24 mouse cellular contexts compared by ENCODE assay signal in genomic region chr17:47651953-47652352, GRCm38 (mm10). TPM values are rescaled to one million over a fixed set of nuclear protein-coding genes. Genes with fewer than 3 reads are reported as not detected.
"Had no signal": no experiment of that assay in that cellular context is flagged by ENCODE, and none has a peak within 500 bp of the region (broad histone marks: within the 10 kb centered on the region; RNA-seq: fewer than 3 reads in every experiment).

No protein-coding gene starts in this region.

- ATAC-seq: forebrain, embryonic 16.5 days; inflammation-experienced regulatory T-cells, adult 6 months; intestine, embryonic 15.5 days; intestine, postnatal 0 days; liver, embryonic 12.5 days had no signal

- H3K9ac ChIP-seq: heart, embryonic 12.5 days; hindbrain, embryonic 15.5 days; intestine, embryonic 15.5 days; limb, embryonic 13.5 days; limb, embryonic 15.5 days; liver, embryonic 12.5 days had no signal

- H3K4me2 ChIP-seq: heart, embryonic 12.5 days; hindbrain, embryonic 15.5 days; intestine, embryonic 15.5 days; limb, embryonic 13.5 days; limb, embryonic 15.5 days; liver, embryonic 12.5 days had no signal

- H3K4me3 ChIP-seq: gastrocnemius, adult 2 months; heart, adult 2 months; heart, embryonic 12.5 days; hindbrain, embryonic 15.5 days; intestine, embryonic 15.5 days; layer of hippocampus, adult 2 months; limb, embryonic 13.5 days; limb, embryonic 15.5 days; liver, embryonic 12.5 days had no signal

- DNase-seq: gastrocnemius, adult 2 months; gastrocnemius, postnatal 10 days; gastrocnemius, postnatal 25 days; heart, adult 2 months; heart, postnatal 10 days; heart, postnatal 4 days; kidney, adult 18-20 months; kidney, adult 8-10 months; kidney, postnatal 10 days; kidney, postnatal 25 days; kidney, postnatal 4 days; layer of hippocampus, postnatal 36 days; left cerebral cortex, postnatal 4 days had no signal

- H3K9me3 ChIP-seq: heart, embryonic 12.5 days; hindbrain, embryonic 15.5 days; intestine, embryonic 15.5 days; limb, embryonic 13.5 days; limb, embryonic 15.5 days; liver, embryonic 12.5 days had no signal

- H3K36me3 ChIP-seq: intestine, embryonic 15.5 days had no signal

- H3K4me1 ChIP-seq: intestine, embryonic 15.5 days; limb, embryonic 13.5 days; limb, embryonic 15.5 days had no signal

- H3K27ac ChIP-seq: gastrocnemius, adult 2 months; heart, adult 2 months; hindbrain, embryonic 15.5 days; intestine, embryonic 15.5 days; layer of hippocampus, adult 2 months; limb, embryonic 13.5 days; limb, embryonic 15.5 days; liver, embryonic 12.5 days had no signal

- H3K27me3 ChIP-seq: heart, embryonic 12.5 days; hindbrain, embryonic 15.5 days; intestine, embryonic 15.5 days; limb, embryonic 13.5 days; limb, embryonic 15.5 days; liver, embryonic 12.5 days had no signal

RNA-seq across cellular contexts. Expression of gene Frs3, which starts 36.9 kb away (rescaled TPM):
- total RNA-seq: granulocyte monocyte progenitor cell, adult 5-6 weeks had no signal
- polyA plus RNA-seq: inflammation-experienced regulatory T-cells, adult 6 months had no signal
